Mouse (Mus musculus) erythroblast, embryonic 14.5 days (primary cell): Measurements from ENCODE around the gene Ccdc62.

ENCODE experiments used
- GATA1 ChIP-seq: IDR thresholded peaks from 2 replicates; pipeline ENCODE4 v1.6.1; 2012; ENCODE audit warnings: low read length, inconsistent platforms, mixed read lengths
- TAL1 ChIP-seq: IDR thresholded peaks from 3 replicates; pipeline ENCODE4 v1.6.1; 2012; ENCODE audit warnings: low read length, inconsistent platforms, mixed read lengths

GRCm38 (mm10) chr5:123946546-123946945 lies 16.1 kb downstream of the Ccdc62 start:
- TF ChIP-seq TAL1 (no peak), GATA1 (no peak)
